ENCODE assay signal across 25 mouse cellular contexts in the genomic region with DNA sequence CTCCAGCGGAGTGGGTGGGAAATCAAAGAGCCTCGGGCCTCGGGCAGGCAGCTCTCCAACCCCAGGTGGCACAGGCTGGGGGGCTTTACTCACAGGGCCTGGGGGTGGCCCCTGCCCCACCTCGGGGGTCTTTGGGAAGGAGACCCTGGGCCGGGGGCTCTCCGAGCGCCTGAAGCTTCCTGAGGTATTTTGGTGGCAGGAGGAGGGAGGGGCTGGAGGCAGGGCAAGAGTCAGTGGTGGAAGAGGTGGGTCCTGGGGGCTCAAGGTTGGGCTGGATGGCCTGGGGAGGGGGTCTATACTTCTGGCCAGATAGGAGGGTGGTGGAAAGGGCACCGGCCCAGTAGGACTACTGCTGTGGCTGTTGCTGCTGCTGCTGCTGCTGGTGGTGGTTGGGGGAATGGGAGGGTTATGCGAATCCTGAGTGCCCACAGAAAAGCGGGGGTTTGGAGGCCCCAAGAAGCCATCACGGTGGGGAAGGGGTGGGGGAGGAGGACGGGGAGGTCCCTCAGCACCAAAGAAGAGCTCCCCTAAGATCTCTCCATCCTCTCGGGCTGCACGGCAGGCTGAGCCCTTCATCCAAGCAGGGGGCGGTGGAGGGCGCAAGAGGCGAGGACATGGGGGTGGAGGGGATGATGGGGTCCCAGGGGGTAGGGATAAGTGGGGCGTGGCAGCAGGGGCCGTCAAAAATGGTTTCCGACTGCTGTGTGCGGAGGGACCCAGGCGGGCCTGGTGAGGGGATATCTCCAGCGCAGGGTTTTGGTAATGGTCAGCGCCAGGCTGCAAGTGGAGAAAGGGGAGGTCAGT. TPM values are rescaled to one million over a fixed set of nuclear protein-coding genes. Genes with fewer than 3 reads are reported as not detected.
DNase-seq lines count a peak whose midpoint lies in the region; TF ChIP-seq lines count a peak whose summit lies in the region.
"Had no signal": no experiment of that assay in that cellular context is flagged by ENCODE, and none has a peak within 500 bp of the region (broad histone marks: within the 10 kb centered on the region; RNA-seq: fewer than 3 reads in every experiment).

No protein-coding gene starts in this region.

- DNase-seq in cerebellum, adult 9-11 months: peak; percentile 61
- DNase-seq in cerebellum, postnatal 4 days (ENCODE audit: low spot score in 2 of 2): no peak
- DNase-seq in heart, embryonic 10.5 days (ENCODE audit: low spot score): no peak
- no peak for DNase-seq in heart, adult 8-10 months (ENCODE audit: low spot score)
- DNase-seq in induced T-regulatory cell, adult 2 months (ENCODE audit: low read depth): peak; percentile 4
- DNase-seq in lung, postnatal 36 days: no peak
- DNase-seq: adrenal gland, postnatal 36 days; heart, postnatal 10 days; kidney, adult 18-20 months; kidney, postnatal 4 days; layer of hippocampus, adult 9-11 months; left cerebral cortex, postnatal 4 days; liver; thymus, adult 2 months; thymus, postnatal 4 days had no signal

- peaks cover 75% of the 10 kb centered on the region for H3K36me3 ChIP-seq in heart, embryonic 10.5 days
- peaks cover 68% of the 10 kb centered on the region for H3K36me3 ChIP-seq in E14TG2a.4 (ENCODE audit: insufficient read depth, low read length)

- no peaks in the 10 kb centered on the region for H3K9me3 ChIP-seq in heart, embryonic 10.5 days
- no peaks in the 10 kb centered on the region for H3K9me3 ChIP-seq in E14TG2a.4 (ENCODE audit: low read length)
- H3K9me3 ChIP-seq: embryonic facial prominence, embryonic 13.5 days; heart, embryonic 12.5 days; hindbrain, embryonic 12.5 days; liver, embryonic 15.5 days; lung, embryonic 15.5 days; neural tube, embryonic 15.5 days had no signal

- H3K4me1 ChIP-seq in heart, embryonic 10.5 days: peaks cover 42% of the 10 kb centered on the region
- peaks cover 81% of the 10 kb centered on the region for H3K4me1 ChIP-seq in E14TG2a.4 (replicated peaks; ENCODE audit: low read depth, low read length)

- 0 out of 2 replicates have a peak overlapping the region, but pooled peaks have one; percentile 3 for H3K4me3 ChIP-seq in heart, embryonic 10.5 days
- peak overlapping the region; percentile 37 for H3K4me3 ChIP-seq in E14TG2a.4 (replicated peaks; ENCODE audit: low read length)
- H3K4me3 ChIP-seq: embryonic facial prominence, embryonic 13.5 days; erythroblast, embryonic 14.5 days; heart, embryonic 12.5 days; hindbrain, embryonic 12.5 days; liver, embryonic 15.5 days; lung, embryonic 15.5 days; neural tube, embryonic 15.5 days had no signal

- H3K27me3 ChIP-seq in heart, embryonic 10.5 days (ENCODE audit: insufficient read depth, poor library complexity, severe bottlenecking): peaks cover 4% of the 10 kb centered on the region
- peaks cover 24% of the 10 kb centered on the region for H3K27me3 ChIP-seq in E14TG2a.4 (ENCODE audit: insufficient read depth, low read length)
- H3K27me3 ChIP-seq: heart, embryonic 12.5 days; liver, embryonic 15.5 days; lung, embryonic 15.5 days; neural tube, embryonic 15.5 days had no signal

- TF ChIP-seq CTCF in E14TG2a.4 (conservative IDR thresholded peaks at IDR 0.05; ENCODE audit: low read length): no peak

- WGBS in heart, embryonic 10.5 days: 90% methylated on average over 24 of the region's 24 CpGs

- no peak overlapping the region for H3K27ac ChIP-seq in heart, embryonic 10.5 days
- H3K27ac ChIP-seq: embryonic facial prominence, embryonic 13.5 days; hindbrain, embryonic 12.5 days; liver, embryonic 15.5 days; lung, embryonic 15.5 days; neural tube, embryonic 15.5 days; stomach, postnatal 0 days had no signal

RNA-seq across cellular contexts. Expression of gene Tmem88, which starts 7.6 kb away (rescaled TPM):
- 38.9 and 52.5 TPM in 2 replicates for polyA plus RNA-seq in heart, embryonic 10.5 days (2016; fragmentation: Nextera tagmentation; extraction: Ambion mirVana)
- 10 to 100 TPM; 13.2 to 24.7 (median 19.5) TPM for total RNA-seq in heart, adult 8-10 months (2022)
- total RNA-seq: megakaryocyte-erythroid progenitor cell, adult 5-6 weeks had no signal

RNA-seq across cellular contexts. Expression of gene Kdm6b, which starts 7.9 kb away (rescaled TPM):
- 20.9 and 26.9 TPM in 2 replicates for polyA plus RNA-seq in heart, embryonic 10.5 days (2016; fragmentation: Nextera tagmentation; extraction: Ambion mirVana)
- 10 to 100 TPM; 19.1 to 26.2 (median 22.3) TPM for total RNA-seq in heart, adult 8-10 months (2022)

RNA-seq across cellular contexts. Expression of gene Cyb5d1, which starts 10.2 kb away (rescaled TPM):
- polyA plus RNA-seq in heart, embryonic 10.5 days (2016; fragmentation: Nextera tagmentation; extraction: Ambion mirVana): 27.4 and 31.8 TPM in 2 replicates
- total RNA-seq in heart, adult 8-10 months (2022): 10 to 100 TPM; 33.3 to 39.8 (median 36.9) TPM

RNA-seq across cellular contexts. Expression of gene Naa38, which starts 10.3 kb away (rescaled TPM):
- 158 and 165 TPM in 2 replicates for polyA plus RNA-seq in heart, embryonic 10.5 days (2016; fragmentation: Nextera tagmentation; extraction: Ambion mirVana)
- total RNA-seq in heart, adult 8-10 months (2022): 100 to 1,000 TPM; 109 to 140 (median 120) TPM

RNA-seq across cellular contexts. Expression of gene Chd3, which starts 36.4 kb away (rescaled TPM):
- polyA plus RNA-seq in heart, embryonic 10.5 days (2016; fragmentation: Nextera tagmentation; extraction: Ambion mirVana): 15.8 and 26.5 TPM in 2 replicates
- 10 to 100 TPM; 16.7 to 20.4 (median 18.3) TPM for total RNA-seq in heart, adult 8-10 months (2022)

Comparison
In these comparisons a context has a peak if more than half of its experiments do, and no peak if none do; other contexts are left out.
1. DNase-seq: peak in cerebellum, adult 9-11 months (single experiment) and induced T-regulatory cell, adult 2 months (single experiment); none in cerebellum, postnatal 4 days (0 of 2), heart, embryonic 10.5 days (single experiment), heart, adult 8-10 months (single experiment) and lung, postnatal 36 days (single experiment).